Mouse (Mus musculus): Measurements from ENCODE around the gene Mfsd6.

DNA sequence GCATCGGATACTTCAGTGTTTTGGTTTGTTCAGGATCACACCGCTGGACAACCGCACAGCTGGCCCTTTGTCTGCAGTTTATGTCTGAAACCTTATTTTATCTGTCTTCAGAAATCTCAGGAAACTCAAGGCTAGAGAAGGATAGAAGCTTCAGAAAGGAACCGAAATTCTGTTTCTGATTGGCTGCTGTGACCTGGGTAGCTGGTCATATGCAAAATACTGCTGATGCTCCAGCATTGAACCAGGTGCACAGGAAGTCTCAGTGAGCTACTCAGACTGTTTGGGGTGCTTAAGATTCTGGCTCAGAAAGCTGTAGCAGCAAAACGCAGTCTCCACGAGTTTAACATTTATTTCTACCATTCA, 96.3 kb downstream of the Mfsd6 start:
- no peak for TF ChIP-seq CTCF (IDR thresholded peaks at IDR 0.05)
- no peak for TF ChIP-seq POLR2A (IDR thresholded peaks at IDR 0.05; ENCODE audit: insufficient read depth, low read depth, low read length)
- TF ChIP-seq EP300 (IDR thresholded peaks at IDR 0.05; ENCODE audit: insufficient read depth, low read depth, low read length) = no peak
